Comparison of ENCODE assay signal across 32 mouse cellular contexts in the genomic region with DNA sequence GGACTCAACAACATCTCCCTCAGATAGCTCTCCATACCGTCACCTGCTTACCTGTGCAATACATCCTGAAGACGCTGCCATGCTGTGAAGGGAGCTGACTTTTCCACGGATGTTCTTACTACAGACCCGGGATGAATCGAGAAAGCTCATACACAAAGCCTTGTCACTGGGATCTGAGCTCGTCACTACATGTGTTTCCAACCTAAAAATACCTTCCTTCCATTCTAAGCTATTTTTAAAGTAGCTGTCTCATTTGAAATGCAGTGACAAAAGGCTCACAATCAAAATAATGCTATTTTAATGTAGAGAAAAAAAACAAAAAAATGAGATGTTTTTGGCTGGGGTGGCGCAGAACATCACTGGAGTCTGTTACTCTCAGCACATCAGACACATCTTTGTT.
"Had no signal": no experiment of that assay in that cellular context is flagged by ENCODE, and none has a peak within 500 bp of the region (broad histone marks: within the 10 kb centered on the region; RNA-seq: fewer than 3 reads in every experiment).

No protein-coding gene starts in this region.

- H3K36me3 ChIP-seq: heart, embryonic 12.5 days; heart, embryonic 13.5 days; heart, embryonic 15.5 days; hindbrain, embryonic 10.5 days; hindbrain, embryonic 12.5 days; hindbrain, embryonic 15.5 days; intestine, embryonic 15.5 days; kidney, embryonic 15.5 days had no signal

- H3K9me3 ChIP-seq: heart, embryonic 15.5 days; hindbrain, embryonic 13.5 days; hindbrain, embryonic 15.5 days; intestine, embryonic 15.5 days; kidney, embryonic 15.5 days had no signal

- ATAC-seq: hindbrain, embryonic 16.5 days; hindbrain, postnatal 0 days; inflammation-experienced regulatory T-cells, adult 6 months; intestine, postnatal 0 days had no signal

- H3K27me3 ChIP-seq: heart, embryonic 12.5 days; heart, embryonic 13.5 days; heart, embryonic 15.5 days; hindbrain, embryonic 12.5 days; hindbrain, embryonic 13.5 days; hindbrain, embryonic 15.5 days; intestine, embryonic 15.5 days; kidney, embryonic 15.5 days had no signal

- DNase-seq: heart, postnatal 10 days; heart, postnatal 36 days; heart, postnatal 4 days; kidney, adult 11 months; kidney, adult 18-20 months; kidney, adult 2 months; kidney, adult 8-10 months; kidney, adult 9 months; kidney, postnatal 10 days; kidney, postnatal 14 days; kidney, postnatal 25 days; kidney, postnatal 36 days; kidney, postnatal 4 days; layer of hippocampus, adult 9-11 months; layer of hippocampus, postnatal 36 days had no signal

- H3K27ac ChIP-seq: heart, embryonic 13.5 days; heart, embryonic 15.5 days; hindbrain, embryonic 10.5 days; hindbrain, embryonic 12.5 days; hindbrain, embryonic 13.5 days; hindbrain, embryonic 14.5 days; hindbrain, embryonic 15.5 days; hindbrain, postnatal 0 days; intestine, embryonic 15.5 days; kidney, embryonic 15.5 days; kidney, postnatal 0 days; layer of hippocampus, adult 2 months; left cerebral cortex, adult 2 months had no signal

- H3K9ac ChIP-seq: heart, embryonic 12.5 days; heart, embryonic 13.5 days; heart, embryonic 15.5 days; hindbrain, embryonic 12.5 days; hindbrain, embryonic 13.5 days; hindbrain, embryonic 14.5 days; hindbrain, embryonic 15.5 days; intestine, embryonic 15.5 days; kidney, embryonic 15.5 days had no signal

- H3K4me1 ChIP-seq: heart, embryonic 12.5 days; heart, embryonic 15.5 days; hindbrain, embryonic 10.5 days; hindbrain, embryonic 12.5 days; hindbrain, embryonic 13.5 days; hindbrain, embryonic 15.5 days; intestine, embryonic 15.5 days had no signal

- H3K4me2 ChIP-seq: heart, embryonic 12.5 days; heart, embryonic 13.5 days; heart, embryonic 15.5 days; hindbrain, embryonic 12.5 days; hindbrain, embryonic 13.5 days; hindbrain, embryonic 14.5 days; hindbrain, embryonic 15.5 days; intestine, embryonic 15.5 days; kidney, embryonic 15.5 days had no signal

- H3K4me3 ChIP-seq: heart, embryonic 12.5 days; heart, embryonic 13.5 days; heart, embryonic 15.5 days; hindbrain, embryonic 10.5 days; hindbrain, embryonic 12.5 days; hindbrain, embryonic 13.5 days; hindbrain, embryonic 15.5 days; intestine, embryonic 15.5 days; kidney, embryonic 15.5 days; layer of hippocampus, adult 2 months; left cerebral cortex, adult 2 months had no signal
